ENCODE assay signal across 17 mouse cellular contexts in genomic region chr5:74230525-74230924, GRCm38 (mm10). TPM values are rescaled to one million over a fixed set of nuclear protein-coding genes. Genes with fewer than 3 reads are reported as not detected.
DNase-seq lines count a peak whose midpoint lies in the region; ATAC-seq and TF ChIP-seq lines count a peak whose summit lies in the region.
"Had no signal": no experiment of that assay in that cellular context is flagged by ENCODE, and none has a peak within 500 bp of the region (broad histone marks: within the 10 kb centered on the region; RNA-seq: fewer than 3 reads in every experiment).

No protein-coding gene starts in this region.

- H3K4me3 ChIP-seq in heart, embryonic 14.5 days (ENCODE audit: control insufficient read depth in 1 of 2, insufficient read depth in 1 of 2, low read depth in 1 of 2, low read length in 2 of 2) = no peak overlapping the region
- H3K4me3 ChIP-seq in heart, adult 2 months = no peak overlapping the region
- H3K4me3 ChIP-seq in lung, embryonic 15.5 days = no peak overlapping the region
- no peak overlapping the region for H3K4me3 ChIP-seq in midbrain, embryonic 10.5 days
- no peak overlapping the region for H3K4me3 ChIP-seq in stomach, embryonic 15.5 days (replicated peaks)
- H3K4me3 ChIP-seq: liver, embryonic 13.5 days; myocyte had no signal

- H3K9me3 ChIP-seq in heart, embryonic 14.5 days (ENCODE audit: control insufficient read depth, low read length) = no peaks in the 10 kb centered on the region
- H3K9me3 ChIP-seq in lung, embryonic 15.5 days = no peaks in the 10 kb centered on the region
- H3K9me3 ChIP-seq in midbrain, embryonic 10.5 days (replicated peaks) = no peaks in the 10 kb centered on the region
- H3K9me3 ChIP-seq in stomach, embryonic 15.5 days = no peaks in the 10 kb centered on the region
- H3K9me3 ChIP-seq: liver, embryonic 13.5 days had no signal

- peaks cover 14 to 25% of the 10 kb centered on the region in 2 experiments for H3K4me1 ChIP-seq in heart, embryonic 14.5 days (ENCODE audit: control insufficient read depth in 2 of 2, insufficient read depth in 2 of 2, low read length in 2 of 2)
- H3K4me1 ChIP-seq in heart, adult 2 months (ENCODE audit: control insufficient read depth, insufficient read depth, low read length) = peaks cover 7% of the 10 kb centered on the region
- H3K4me1 ChIP-seq in lung, embryonic 15.5 days = peaks cover 22% of the 10 kb centered on the region
- peaks cover 29% of the 10 kb centered on the region for H3K4me1 ChIP-seq in midbrain, embryonic 10.5 days
- peaks cover 8% of the 10 kb centered on the region; the same call in 1 of the 2 replicates for H3K4me1 ChIP-seq in stomach, embryonic 15.5 days

- H3K27ac ChIP-seq in heart, embryonic 14.5 days (replicated peaks in 1 of 2; ENCODE audit: control insufficient read depth in 1 of 2, insufficient read depth in 1 of 2, low read depth in 2 of 2, low read length in 2 of 2) = peak overlapping the region; percentile 37 to 63
- no peak overlapping the region for H3K27ac ChIP-seq in heart, adult 2 months
- peak overlapping the region; percentile 85 for H3K27ac ChIP-seq in lung, embryonic 15.5 days
- peak overlapping the region; percentile 49; the same call in 1 of the 2 replicates for H3K27ac ChIP-seq in midbrain, embryonic 10.5 days (replicated peaks)
- no peak overlapping the region for H3K27ac ChIP-seq in stomach, embryonic 15.5 days
- H3K27ac ChIP-seq: liver, embryonic 13.5 days had no signal

- TF ChIP-seq EP300 in heart, adult 2 months (IDR thresholded peaks at IDR 0.05; ENCODE audit: insufficient read depth, low read depth, low read length) = no peak

- WGBS in heart, embryonic 14.5 days = 24% methylated on average over 2 of the region's 2 CpGs
- WGBS in heart, adult 2 months = 61% methylated on average over 2 of the region's 2 CpGs
- 24% methylated on average over 2 of the region's 2 CpGs for WGBS in lung, embryonic 15.5 days
- WGBS in midbrain, embryonic 10.5 days = 44% methylated on average over 2 of the region's 2 CpGs
- WGBS in stomach, embryonic 15.5 days = 50% methylated on average over 2 of the region's 2 CpGs

- ATAC-seq in heart, embryonic 14.5 days (ENCODE audit: insufficient number of reproducible peaks, insufficient read depth, low FRiP score, low read depth) = no peak
- peak; percentile 47; the same call in 1 of the 2 replicates for ATAC-seq in lung, embryonic 15.5 days (ENCODE audit: borderline replicate concordance, extremely low read depth, low FRiP score, low TSS enrichment)
- ATAC-seq in stomach, embryonic 15.5 days (ENCODE audit: insufficient read depth, low FRiP score, low read depth) = peak; percentile 28; the same call in 1 of the 2 replicates

- DNase-seq in heart, adult 2 months = no peak
- DNase-seq in lung, postnatal 14 days = no peak
- DNase-seq in midbrain, embryonic 10.5 days (ENCODE audit: low spot score) = no peak
- no peak for DNase-seq in cerebellum, adult 9-11 months
- DNase-seq in kidney, adult 9 months = no peak
- DNase-seq: adrenal gland, postnatal 25 days; cerebellum, adult 9-10 months; kidney, adult 18-20 months; kidney, postnatal 25 days; layer of hippocampus, adult 9-11 months; liver, embryonic 13.5 days; retina, postnatal 1 day; thymus, postnatal 25 days had no signal

- no peaks in the 10 kb centered on the region for H3K79me2 ChIP-seq in heart, adult 2 months (replicated peaks; ENCODE audit: control insufficient read depth, insufficient read depth, low read length)

- H3K27me3 ChIP-seq in heart, embryonic 14.5 days (ENCODE audit: control insufficient read depth, insufficient read depth, low read length) = no peaks in the 10 kb centered on the region
- no peaks in the 10 kb centered on the region for H3K27me3 ChIP-seq in heart, adult 2 months (ENCODE audit: control insufficient read depth, insufficient read depth, low read length)
- H3K27me3 ChIP-seq in lung, embryonic 15.5 days = no peaks in the 10 kb centered on the region
- H3K27me3 ChIP-seq in midbrain, embryonic 10.5 days (ENCODE audit: low read depth, poor library complexity, severe bottlenecking) = no peaks in the 10 kb centered on the region
- H3K27me3 ChIP-seq in stomach, embryonic 15.5 days (replicated peaks) = no peaks in the 10 kb centered on the region
- H3K27me3 ChIP-seq: liver, embryonic 13.5 days had no signal

- no peak for TF ChIP-seq CTCF in heart, adult 2 months (IDR thresholded peaks at IDR 0.05)

- H3K9ac ChIP-seq in heart, embryonic 14.5 days (ENCODE audit: low read length) = peak overlapping the region; percentile 41; the same call in 1 of the 2 replicates
- no peak overlapping the region for H3K9ac ChIP-seq in heart, adult 2 months (ENCODE audit: low read depth, low read length)
- H3K9ac ChIP-seq in lung, embryonic 15.5 days = no peak overlapping the region
- no peak overlapping the region for H3K9ac ChIP-seq in stomach, embryonic 15.5 days
- H3K9ac ChIP-seq: liver, embryonic 13.5 days had no signal

- intact Hi-C loops in heart, adult 2 months (cut with DNase I) = no loop called here

- H3K36me3 ChIP-seq in heart, embryonic 14.5 days (ENCODE audit: control insufficient read depth, insufficient read depth, low read length) = no peaks in the 10 kb centered on the region
- H3K36me3 ChIP-seq in heart, adult 2 months (ENCODE audit: control insufficient read depth, insufficient read depth, low read length) = no peaks in the 10 kb centered on the region
- H3K36me3 ChIP-seq in lung, embryonic 15.5 days = no peaks in the 10 kb centered on the region
- H3K36me3 ChIP-seq in midbrain, embryonic 10.5 days = no peaks in the 10 kb centered on the region
- H3K36me3 ChIP-seq in stomach, embryonic 15.5 days = no peaks in the 10 kb centered on the region
- H3K36me3 ChIP-seq: liver, embryonic 13.5 days had no signal

- TF ChIP-seq POLR2A in heart, adult 2 months (IDR thresholded peaks at IDR 0.05; ENCODE audit: insufficient read depth, low read depth, low read length) = no peak

- H3K4me2 ChIP-seq in heart, embryonic 14.5 days (ENCODE audit: low read length) = no peak overlapping the region; the same call in 1 of the 2 replicates
- peak overlapping the region; percentile 16; the same call in 1 of the 2 replicates for H3K4me2 ChIP-seq in lung, embryonic 15.5 days
- H3K4me2 ChIP-seq in stomach, embryonic 15.5 days = no peak overlapping the region
- H3K4me2 ChIP-seq: liver, embryonic 13.5 days had no signal

RNA-seq across cellular contexts. Expression of gene Rasl11b, which starts 35.4 kb away (rescaled TPM):
- polyA plus RNA-seq in heart, embryonic 14.5 days (2014; fragmentation: Nextera tagmentation; extraction: Ambion mirVana) = 85.9 and 92.3 TPM in 2 replicates
- total RNA-seq in heart, adult 2 months (2021) = 10 to 100 TPM; 27.8 to 28.9 TPM
- polyA plus RNA-seq in heart, adult 2 months (2012; rRNA removed) = 31.3 and 44.4 TPM in 2 replicates
- polyA plus RNA-seq in lung, embryonic 15.5 days (2015; fragmentation: Nextera tagmentation; extraction: Ambion mirVana) = 150 and 154 TPM in 2 replicates
- 27.3 and 30.3 TPM in 2 replicates for polyA plus RNA-seq in midbrain, embryonic 10.5 days (2016; fragmentation: Nextera tagmentation; extraction: Ambion mirVana)
- 47.9 and 50.3 TPM in 2 replicates for polyA plus RNA-seq in stomach, embryonic 15.5 days (2015; fragmentation: Nextera tagmentation; extraction: Ambion mirVana)

Comparison
In these comparisons a context has a peak if more than half of its experiments do, and no peak if none do; other contexts are left out.
1. H3K27ac ChIP-seq: peak in heart, embryonic 14.5 days (2 of 2), lung, embryonic 15.5 days (single experiment) and midbrain, embryonic 10.5 days (single experiment); none in heart, adult 2 months (single experiment) and stomach, embryonic 15.5 days (single experiment).